Mouse (Mus musculus): Measurements from ENCODE around the gene Tff2.
A peak's percentile ranks its signal among the peaks of the same experiment; 100 is the strongest.

DNA sequence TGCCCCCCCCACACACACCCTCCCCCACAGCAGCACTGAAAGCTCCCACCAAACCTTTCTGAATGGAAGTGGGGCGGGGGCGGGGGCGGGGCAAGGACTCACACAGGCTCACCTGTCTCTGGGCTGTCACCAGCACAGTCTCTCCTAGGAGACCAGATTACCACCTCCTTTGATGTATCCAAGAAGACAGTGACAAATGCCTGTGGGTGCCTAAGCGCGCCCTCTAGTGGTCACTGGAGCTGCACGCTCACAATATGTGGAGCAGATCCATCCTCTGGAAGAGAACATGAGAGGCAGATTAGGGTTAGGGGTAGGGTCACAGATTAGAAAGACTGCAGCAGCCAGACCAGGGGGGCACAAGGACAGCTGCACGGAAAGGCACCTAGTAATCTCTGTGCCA lies 24.7 kb downstream of the Tff2 start:
- TF ChIP-seq CTCF (IDR thresholded peaks at IDR 0.05; ENCODE audit: low read depth, low read length) (peak; percentile 99), POLR2A (IDR thresholded peaks at IDR 0.05; ENCODE audit: insufficient read depth, low read length) (no peak), EP300 (IDR thresholded peaks at IDR 0.05; ENCODE audit: insufficient read depth, low read depth, low read length) (0 out of 2 replicates have a peak, but pooled peaks have one; percentile 19)
